Comparison of ENCODE assay signal across 12 mouse cellular contexts in genomic region chr6:115344513-115344912, GRCm38 (mm10). TPM values are rescaled to one million over a fixed set of nuclear protein-coding genes. Genes with fewer than 3 reads are reported as not detected.
A peak's percentile ranks its signal among the peaks of the same experiment; 100 is the strongest.
DNase-seq lines count a peak whose midpoint lies in the region; ATAC-seq and TF ChIP-seq lines count a peak whose summit lies in the region.
"Had no signal": no experiment of that assay in that cellular context is flagged by ENCODE, and none has a peak within 500 bp of the region (broad histone marks: within the 10 kb centered on the region; RNA-seq: fewer than 3 reads in every experiment).

No protein-coding gene starts in this region.

- no peak for TF ChIP-seq POLR2A in myocyte (IDR thresholded peaks at IDR 0.05; ENCODE audit: insufficient read length, low read depth)

- no peaks in the 10 kb centered on the region for H3K27me3 ChIP-seq in lung, embryonic 14.5 days (ENCODE audit: insufficient read depth, low read length)
- no peaks in the 10 kb centered on the region for H3K27me3 ChIP-seq in intestine, embryonic 16.5 days (replicated peaks; ENCODE audit: control insufficient read depth, insufficient read depth, low read length)
- no peaks in the 10 kb centered on the region for H3K27me3 ChIP-seq in myocyte (ENCODE audit: control insufficient read depth, insufficient read depth, insufficient read length)
- H3K27me3 ChIP-seq: forebrain, embryonic 15.5 days had no signal

- H3K4me3 ChIP-seq in lung, embryonic 14.5 days (ENCODE audit: low read depth, low read length): no peak overlapping the region
- H3K4me3 ChIP-seq in intestine, embryonic 16.5 days (ENCODE audit: low read length): no peak overlapping the region
- H3K4me3 ChIP-seq in myocyte: no peak overlapping the region
- H3K4me3 ChIP-seq: forebrain, embryonic 15.5 days had no signal

- H3K36me3 ChIP-seq in lung, embryonic 14.5 days (ENCODE audit: insufficient read depth): no peaks in the 10 kb centered on the region
- no peaks in the 10 kb centered on the region for H3K36me3 ChIP-seq in intestine, embryonic 16.5 days (ENCODE audit: control insufficient read depth, insufficient read depth, low read length)
- H3K36me3 ChIP-seq in myocyte (ENCODE audit: control insufficient read depth, insufficient read depth): no peaks in the 10 kb centered on the region
- H3K36me3 ChIP-seq: forebrain, embryonic 15.5 days had no signal

- H3ac ChIP-seq in myocyte (ENCODE audit: control insufficient read depth, insufficient read length): no peak overlapping the region

- H3K4me1 ChIP-seq in lung, embryonic 14.5 days (ENCODE audit: insufficient read depth): peaks cover 7% of the 10 kb centered on the region; the same call in 1 of the 2 replicates
- peaks cover 11% of the 10 kb centered on the region for H3K4me1 ChIP-seq in intestine, embryonic 16.5 days (ENCODE audit: control insufficient read depth, insufficient read depth, low read length)
- H3K4me1 ChIP-seq: forebrain, embryonic 15.5 days had no signal

- no peaks in the 10 kb centered on the region for H3K9me3 ChIP-seq in lung, embryonic 14.5 days (ENCODE audit: low read depth, low read length)
- no peaks in the 10 kb centered on the region for H3K9me3 ChIP-seq in intestine, embryonic 16.5 days (ENCODE audit: control insufficient read depth, low read length)

- WGBS in lung, embryonic 14.5 days: 28% methylated on average over 11 of the region's 11 CpGs
- 37% methylated on average over 11 of the region's 11 CpGs for WGBS in intestine, embryonic 16.5 days

- peak; percentile 85 for DNase-seq in heart, adult 11 months
- no peak for DNase-seq in heart, postnatal 25 days (ENCODE audit: low spot score)
- DNase-seq in lung, embryonic 14.5 days: peak; percentile 31
- no peak for DNase-seq in lung, postnatal 25 days (ENCODE audit: low spot score)
- no peak for DNase-seq in frontal cortex, postnatal 36 days (ENCODE audit: low spot score in 2 of 2)
- no peak for DNase-seq in right cerebral cortex, postnatal 36 days (ENCODE audit: low spot score in 2 of 2)
- DNase-seq: adrenal gland, adult 2 months; lung, adult 18-20 months had no signal

- ATAC-seq in lung, embryonic 14.5 days (ENCODE audit: insufficient read depth): no peak
- peak; percentile 47; the same call in 1 of the 2 replicates for ATAC-seq in intestine, embryonic 16.5 days
- ATAC-seq: forebrain, embryonic 15.5 days had no signal

- intact Hi-C loops in heart, postnatal 25 days (cut with DNase I): loop anchor here (5.0 kb wide), 2 partner anchors 72 to 112 kb away; no protein-coding TSS in a partner anchor

- H3K4me2 ChIP-seq in lung, embryonic 14.5 days: peak overlapping the region; percentile 26
- H3K4me2 ChIP-seq in intestine, embryonic 16.5 days (ENCODE audit: low read depth, low read length): no peak overlapping the region; the same call in 1 of the 2 replicates
- H3K4me2 ChIP-seq in myocyte (ENCODE audit: low read depth): peak overlapping the region; percentile 38
- H3K4me2 ChIP-seq: forebrain, embryonic 15.5 days had no signal

- TF ChIP-seq CTCF in lung, embryonic 14.5 days (IDR thresholded peaks at IDR 0.05; ENCODE audit: low read depth): no peak

- no peaks in the 10 kb centered on the region for H3K79me2 ChIP-seq in myocyte (ENCODE audit: control insufficient read depth, insufficient read depth)

- no peak overlapping the region for H3K27ac ChIP-seq in lung, embryonic 14.5 days (ENCODE audit: low read depth)
- H3K27ac ChIP-seq in intestine, embryonic 16.5 days (ENCODE audit: low read length): no peak overlapping the region
- H3K27ac ChIP-seq: forebrain, embryonic 15.5 days; kidney, postnatal 0 days had no signal

- H3K9ac ChIP-seq in lung, embryonic 14.5 days: no peak overlapping the region
- no peak overlapping the region for H3K9ac ChIP-seq in intestine, embryonic 16.5 days (ENCODE audit: low read depth, low read length)
- H3K9ac ChIP-seq: forebrain, embryonic 15.5 days had no signal

TF ChIP-seq in myocyte, 11 proteins besides CTCF, POLR2A, EP300 and RAD21:
- TF ChIP-seq MYOG (IDR thresholded peaks at IDR 0.05; ENCODE audit: control insufficient read depth in 1 of 3, insufficient read depth in 1 of 3, insufficient read length in 2 of 3, low read depth in 2 of 3) (no peak), MYOD1 (IDR thresholded peaks at IDR 0.05; ENCODE audit: control insufficient read depth in 1 of 3, insufficient read length in 2 of 3, low read depth in 2 of 3) (no peak), E2F4 (IDR thresholded peaks at IDR 0.05; ENCODE audit: insufficient read depth) (no peak), TCF3 (IDR thresholded peaks at IDR 0.05; ENCODE audit: insufficient read length, low read depth) (no peak), REST (IDR thresholded peaks at IDR 0.05; ENCODE audit: insufficient read depth, insufficient read length) (no peak), TCF12 (IDR thresholded peaks at IDR 0.05; ENCODE audit: insufficient read depth, poor library complexity, severe bottlenecking) (no peak), SRF (IDR thresholded peaks at IDR 0.05; ENCODE audit: control insufficient read depth, insufficient read length, low read depth) (no peak), USF1 (IDR thresholded peaks at IDR 0.05; ENCODE audit: low read depth) (no peak), MAX (IDR thresholded peaks at IDR 0.05; ENCODE audit: low read depth) (no peak), CEBPB (IDR thresholded peaks at IDR 0.05; ENCODE audit: insufficient read depth, poor library complexity, severe bottlenecking) (no peak), POLR2AphosphoS2 (IDR thresholded peaks at IDR 0.05; ENCODE audit: insufficient read length, low read depth) (no peak)

RNA-seq across cellular contexts. Expression of gene Pparg, which starts 16.2 kb away (rescaled TPM):
- total RNA-seq in heart, postnatal 25 days (2021): 10 to 100 TPM; 10.9 to 11.1 TPM
- polyA plus RNA-seq in lung, embryonic 14.5 days (2014; fragmentation: Nextera tagmentation; extraction: Ambion mirVana): 2.2 and 2.5 TPM in 2 replicates
- polyA plus RNA-seq in intestine, embryonic 16.5 days (2015; fragmentation: Nextera tagmentation; extraction: Ambion mirVana): 13.4 and 13.9 TPM in 2 replicates
- polyA plus RNA-seq in myocyte (2012; fragmentation: generic; extraction: Trizol): 2.2 TPM
- polyA plus RNA-seq: forebrain, embryonic 15.5 days had no signal

Comparison
In these comparisons a context has a peak if more than half of its experiments do, and no peak if none do; other contexts are left out.
1. DNase-seq: peak in heart, adult 11 months (single experiment) and lung, embryonic 14.5 days (single experiment); none in heart, postnatal 25 days (single experiment), lung, postnatal 25 days (single experiment), frontal cortex, postnatal 36 days (0 of 2) and right cerebral cortex, postnatal 36 days (0 of 2).